Mouse (Mus musculus): ENCODE data around the gene Cep162.

Cep162 gene

GRCm38 (mm10) chr9:87162559-87162958, 92.8 kb downstream of the Cep162 start:
- DNase-seq (ENCODE audit: extremely low spot score, low spot score), result no peak

DNA sequence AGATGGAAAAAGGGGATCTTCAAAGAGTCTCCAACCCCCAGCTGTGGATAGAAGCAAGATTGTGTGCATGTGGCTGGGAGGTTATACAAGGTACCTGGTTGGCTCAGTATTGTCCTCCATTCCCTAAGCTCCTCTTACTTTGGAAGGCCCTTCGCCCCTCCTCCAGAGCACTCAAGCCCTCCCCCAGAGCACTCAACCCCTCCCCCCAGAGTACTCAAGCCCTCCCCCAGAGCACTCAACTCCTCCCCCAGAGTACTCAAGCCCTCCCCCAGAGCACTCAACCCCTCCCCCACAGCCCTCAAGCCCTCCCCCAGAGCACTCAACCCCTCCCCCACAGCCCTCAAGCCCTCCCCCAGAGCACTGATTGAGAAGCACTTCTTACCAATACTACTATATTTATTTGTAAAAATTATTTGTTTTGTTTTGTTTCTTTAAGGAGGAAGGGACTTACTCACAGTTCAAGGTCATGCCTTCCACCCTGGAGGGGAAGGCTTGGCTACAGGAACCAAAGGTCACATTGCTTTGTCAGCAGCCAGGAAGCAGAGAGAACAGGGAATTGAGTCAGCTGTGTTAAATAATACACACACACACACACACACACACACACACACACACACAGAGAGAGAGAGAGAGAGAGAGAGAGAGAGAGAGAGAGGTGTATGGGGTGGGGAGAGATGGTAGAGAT, 102.6 kb downstream of the Cep162 start:
- no peak for DNase-seq (ENCODE audit: extremely low spot score, low spot score)

DNA sequence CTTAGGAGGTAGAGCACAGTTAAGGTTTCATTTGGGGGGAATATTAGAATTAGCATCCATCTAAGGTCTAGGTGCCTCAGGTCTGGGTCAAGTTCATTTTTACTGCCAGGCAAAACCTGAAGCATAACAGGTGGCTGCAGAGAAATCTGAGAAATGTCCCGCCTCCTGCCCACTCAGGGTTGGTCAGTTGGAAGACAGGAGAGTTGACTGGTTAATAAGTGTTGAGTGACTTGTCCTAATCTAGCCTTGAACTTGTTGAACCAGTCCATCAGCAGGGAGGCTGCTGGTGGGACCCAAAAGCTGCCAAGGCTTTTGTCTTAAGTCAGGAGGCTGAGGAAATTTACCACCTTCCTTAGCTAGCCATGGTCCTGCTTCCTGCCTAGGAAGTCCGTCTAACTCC, 107.4 kb downstream of the Cep162 start:
- DNase-seq (ENCODE audit: extremely low spot score, low spot score), result no peak

GRCm38 (mm10) chr9:87146400-87146799, 108.9 kb downstream of the Cep162 start:
- DNase-seq (ENCODE audit: extremely low spot score, low spot score), result no peak

DNA sequence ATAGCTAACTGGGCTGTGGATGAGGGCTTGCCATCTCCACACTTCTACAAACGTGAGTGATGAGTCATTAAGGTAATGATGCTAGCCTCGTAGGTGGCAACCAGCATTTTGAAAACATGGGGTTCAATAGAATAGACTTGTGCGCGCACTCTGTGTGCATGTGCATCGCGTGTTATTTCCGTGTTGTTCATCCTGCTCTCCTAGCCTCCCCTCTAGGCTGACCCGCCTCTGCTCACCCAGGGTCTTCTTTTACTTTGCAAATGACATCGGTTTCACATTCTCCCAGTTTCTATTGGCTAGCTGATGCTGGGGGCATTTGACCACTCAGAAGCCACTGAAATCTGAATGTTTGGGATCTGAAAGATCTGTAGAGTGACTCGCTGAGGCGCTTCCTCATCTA, 109.7 kb downstream of the Cep162 start:
- DNase-seq (ENCODE audit: extremely low spot score, low spot score), result no peak

DNA sequence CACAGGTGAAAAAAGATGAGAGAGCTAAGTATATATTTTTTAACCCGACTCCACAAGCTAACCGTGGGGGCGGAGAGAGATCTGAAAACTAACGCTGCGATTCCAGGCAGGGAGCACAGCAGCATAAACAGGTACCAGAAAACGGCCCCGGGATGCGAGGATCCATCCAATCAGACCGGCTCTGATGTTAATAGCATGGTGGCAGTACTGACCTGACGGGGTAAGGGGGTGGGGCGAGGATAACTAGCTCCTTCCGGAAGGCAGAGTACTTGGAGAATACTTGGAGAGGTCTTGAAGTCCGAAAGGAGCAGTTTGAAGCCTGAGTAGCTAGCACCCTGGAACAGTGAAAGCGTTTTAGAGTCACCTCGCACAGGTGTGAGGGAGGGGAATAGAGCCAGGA, 110.2 kb downstream of the Cep162 start:
- peak; percentile 20 for DNase-seq (ENCODE audit: extremely low spot score, low spot score)

GRCm38 (mm10) chr9:87144532-87144931, 110.8 kb downstream of the Cep162 start:
- DNase-seq (ENCODE audit: extremely low spot score, low spot score), result peak; percentile 44

DNA sequence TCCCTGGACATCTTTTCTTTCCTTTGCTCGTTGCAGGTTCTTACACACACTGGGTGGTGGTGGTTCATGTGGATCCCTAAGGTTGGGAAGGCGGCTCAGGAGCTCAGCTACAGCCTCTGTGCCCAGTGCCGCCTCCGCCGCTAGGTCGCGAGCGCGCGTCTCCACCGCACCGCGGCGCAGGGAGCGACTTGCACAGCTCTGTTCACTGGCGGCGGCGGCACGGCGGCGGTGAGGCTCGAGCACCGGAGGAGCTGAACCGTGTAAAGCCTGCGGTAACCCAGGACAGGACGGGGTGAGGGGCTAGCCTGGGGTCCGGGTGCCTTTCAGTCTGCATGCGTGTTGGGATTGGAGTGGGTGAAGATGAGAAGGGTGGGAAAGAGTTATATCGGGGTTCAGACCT, 111.2 kb downstream of the Cep162 start, which contains the start of gene Mrap2:
Gene Mrap2, plus strand, starts transcription at position 201 of the 400 bp plus-strand sequence.
- peak; percentile 74 for DNase-seq (ENCODE audit: extremely low spot score, low spot score)

DNA sequence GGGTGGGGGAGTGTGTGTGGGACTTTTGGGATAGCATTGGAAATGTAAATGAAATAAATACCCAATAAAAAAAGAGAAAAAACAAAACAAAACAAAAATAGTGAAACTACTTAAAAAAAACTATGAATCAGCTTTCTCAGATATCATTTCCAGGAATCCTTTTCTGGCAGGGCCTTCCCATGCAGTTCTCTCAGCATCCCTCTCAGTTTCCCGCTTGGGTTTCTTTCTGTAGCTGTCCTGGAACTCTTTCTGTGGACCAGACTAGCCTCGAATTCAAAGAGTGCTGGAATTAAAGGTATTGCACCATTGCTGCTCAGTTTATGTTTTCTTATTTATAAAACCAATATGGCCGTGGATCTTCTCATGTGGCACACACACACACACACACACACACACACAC, 112.3 kb downstream of the Cep162 start:
- DNase-seq (ENCODE audit: extremely low spot score, low spot score), result no peak
